Mouse (Mus musculus) lung, adult 2 months (tissue): ENCODE results near the gene 9930022D16Rik.
A peak's percentile ranks its signal among the peaks of the same experiment; 100 is the strongest.

Experiments used
- CTCF ChIP-seq: fragments of 200-500 bp; IDR thresholded peaks from 2 replicates; pipeline ENCODE4 v1.5.1; 2011; ENCODE audit warnings: mild to moderate bottlenecking, low read length, control low read depth; ENCODE audit not compliant: insufficient read depth
- POLR2A ChIP-seq: fragments of 200-500 bp; IDR thresholded peaks from 2 replicates; pipeline ENCODE4 v1.6.1; 2011; ENCODE audit warnings: low read depth, mild to moderate bottlenecking, control low read depth, low read length, borderline replicate concordance; ENCODE audit errors: extremely low read depth

GRCm38 (mm10) chr11:109425392-109426271 is 11.9 kb downstream of the 9930022D16Rik start, which contains the start of gene Amz2:
- TF ChIP-seq POLR2A, result peak; percentile 94; the same call in 1 of the 2 replicates
- peak; percentile 67 for TF ChIP-seq CTCF
